Mouse (Mus musculus) cerebellum, adult (tissue): ENCODE measurements around the gene Ubiad1.

ENCODE experiments used
- ATAC-seq: cut with Nextera tagmentation; 2 replicates; pipeline ENCODE4 v1.9.2; 2017; ENCODE audit warnings: mild to moderate bottlenecking, moderate library complexity, mixed read lengths; ENCODE audit not compliant: insufficient number of reproducible peaks, low FRiP score, low TSS enrichment

The Ubiad1 gene

GRCm38 (mm10) chr4:148455477-148456025, 11.0 kb upstream of the Ubiad1 start:
- ATAC-seq = no peak

- no peak for ATAC-seq
Observed at GRCm38 (mm10) chr4:148453707-148454106, 9.1 kb upstream of the Ubiad1 start.

DNA sequence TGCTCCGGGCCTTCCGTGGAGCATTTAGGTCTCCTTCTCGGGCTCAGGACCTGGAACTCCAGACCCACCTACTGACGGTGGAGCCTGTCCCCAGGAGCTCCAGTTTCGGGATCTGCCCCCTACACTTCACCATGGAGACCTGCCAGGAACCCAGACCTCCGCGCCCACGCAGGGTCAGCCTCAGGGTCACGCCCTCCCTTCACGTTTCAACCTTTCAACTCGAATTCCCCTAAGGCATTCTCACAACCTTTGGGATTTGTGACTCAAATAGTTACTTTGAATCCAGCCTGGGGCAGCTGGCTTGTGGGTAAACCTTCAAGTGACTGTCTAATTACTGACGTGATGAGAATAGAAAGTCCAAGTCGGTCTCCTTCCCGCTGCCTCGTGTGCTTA, 4.3 kb upstream of the Ubiad1 start:
- no peak for ATAC-seq

GRCm38 (mm10) chr4:148448179-148448852, 3.7 kb upstream of the Ubiad1 start, which contains the start of gene Mtor:
Gene Mtor (plus strand): TSS chr4:148448611.
- ATAC-seq = peak; percentile 99

GRCm38 (mm10) chr4:148442598-148442997, 2.0 kb downstream of the Ubiad1 start:
- no peak for ATAC-seq

GRCm38 (mm10) chr4:148441931-148442330, 2.6 kb downstream of the Ubiad1 start:
- ATAC-seq = no peak

GRCm38 (mm10) chr4:148435657-148436330, 8.8 kb downstream of the Ubiad1 start:
- peak; percentile 69; the same call in 1 of the 2 replicates for ATAC-seq

DNA sequence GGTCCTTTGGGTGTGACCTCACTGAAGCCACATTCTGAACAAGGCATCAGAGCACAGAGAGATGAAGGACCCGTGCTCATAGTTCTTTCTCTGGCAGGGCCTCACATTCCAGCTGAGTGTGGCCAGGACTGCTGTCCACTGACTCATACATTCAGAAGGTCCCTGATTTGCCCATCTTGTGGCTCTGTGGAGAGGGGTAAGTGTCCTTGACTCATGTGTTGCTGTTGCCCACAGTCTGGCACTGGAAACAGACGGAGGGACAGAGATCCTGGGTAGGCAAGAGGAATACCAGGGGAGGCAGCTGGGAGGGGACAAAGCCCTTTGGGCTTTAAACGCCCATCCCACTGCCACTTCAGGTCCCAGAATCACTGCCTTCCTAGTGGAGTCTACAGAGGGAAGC, 9.5 kb downstream of the Ubiad1 start:
- ATAC-seq = no peak

DNA sequence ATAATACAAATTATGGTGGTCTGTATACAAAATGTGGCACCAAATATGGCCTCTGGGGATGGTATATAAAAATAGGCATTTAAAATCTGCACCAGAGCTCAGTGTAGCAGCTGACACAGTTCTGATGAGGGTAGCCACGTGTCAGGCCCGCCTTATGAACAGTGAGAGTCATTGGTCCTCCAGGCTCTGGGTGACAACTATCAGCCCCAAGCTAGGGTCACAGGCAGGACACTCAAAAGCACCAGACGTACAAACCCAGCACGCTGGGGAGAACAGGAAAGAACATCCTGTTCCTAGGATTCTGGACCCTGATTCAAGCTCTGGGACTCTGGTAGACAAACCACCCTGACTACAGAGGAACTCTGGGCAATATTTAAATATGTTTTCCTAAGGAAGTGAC, 10.0 kb downstream of the Ubiad1 start:
- no peak for ATAC-seq

DNA sequence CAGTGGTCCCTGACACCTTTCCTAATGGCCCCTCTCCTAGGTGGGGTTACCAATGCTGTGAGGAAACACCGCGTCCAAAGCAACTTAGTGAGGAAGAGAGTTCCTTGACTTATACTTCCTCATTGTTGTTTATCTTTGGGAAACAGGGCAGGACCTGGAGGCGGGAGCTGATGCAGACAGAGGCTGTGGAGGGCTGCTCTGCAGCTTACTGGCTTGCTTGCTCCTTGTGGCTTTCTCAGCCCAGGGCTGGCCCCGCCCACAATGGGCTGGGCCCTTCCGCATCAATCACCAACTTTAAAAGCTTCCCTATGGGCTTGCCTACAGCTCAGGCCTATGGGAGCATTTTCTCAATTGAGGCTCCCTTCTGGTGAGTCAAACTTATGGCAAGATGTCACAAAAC, 10.8 kb downstream of the Ubiad1 start:
- no peak for ATAC-seq

DNA sequence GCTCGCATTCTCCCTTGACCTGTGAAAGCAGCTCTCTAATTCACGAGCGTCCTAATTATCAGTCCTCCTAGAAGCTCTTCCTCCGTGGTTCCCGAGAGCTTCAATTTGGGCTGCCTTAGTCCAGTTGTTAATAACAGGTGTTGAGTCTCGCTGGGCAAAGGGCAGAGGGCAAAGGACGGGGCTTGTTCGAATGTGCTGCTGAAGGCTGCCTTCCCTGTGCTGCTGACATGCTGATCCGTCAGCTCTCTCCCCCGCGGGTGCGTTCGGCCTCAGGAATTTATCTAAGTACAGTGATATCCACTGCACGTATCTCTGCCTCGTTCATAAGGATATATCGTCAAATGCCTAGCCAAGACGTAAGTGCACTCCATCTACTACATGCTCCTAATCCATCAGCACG, 11.2 kb downstream of the Ubiad1 start:
- no peak for ATAC-seq

GRCm38 (mm10) chr4:148432488-148432887, 12.1 kb downstream of the Ubiad1 start:
- no peak for ATAC-seq

DNA sequence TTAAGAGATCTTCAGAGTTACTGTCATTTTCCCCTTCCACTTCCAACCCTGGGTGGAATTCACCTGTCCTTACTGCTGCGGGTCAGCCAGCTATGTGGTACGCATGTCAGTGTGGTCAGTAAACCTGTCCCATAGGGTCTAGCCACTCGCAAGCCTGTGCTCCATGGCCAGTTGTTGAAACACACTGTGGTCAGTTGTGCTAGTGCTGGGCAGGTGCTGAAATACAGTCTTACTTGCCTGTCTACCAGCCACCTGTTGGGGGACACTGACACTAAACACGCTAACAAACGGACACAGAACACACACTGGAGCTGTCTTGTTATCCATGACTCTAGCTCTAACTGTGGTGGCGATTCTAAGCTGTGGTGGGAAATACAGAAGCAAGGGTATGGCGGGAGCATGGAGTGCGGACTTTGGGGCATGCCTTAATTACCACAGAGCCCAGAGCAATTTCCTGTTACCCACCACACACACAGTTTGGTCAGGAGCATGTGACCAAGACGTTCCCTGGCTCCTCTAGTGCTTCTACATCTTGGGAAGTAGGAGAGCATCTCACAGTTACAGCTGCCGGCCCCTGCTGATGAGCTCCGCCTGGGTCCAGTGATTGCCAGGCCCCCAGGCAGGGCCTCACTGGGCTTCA, 13.6 kb downstream of the Ubiad1 start:
- no peak for ATAC-seq

GRCm38 (mm10) chr4:148429686-148430085, 14.9 kb downstream of the Ubiad1 start:
- ATAC-seq = peak; percentile 46

DNA sequence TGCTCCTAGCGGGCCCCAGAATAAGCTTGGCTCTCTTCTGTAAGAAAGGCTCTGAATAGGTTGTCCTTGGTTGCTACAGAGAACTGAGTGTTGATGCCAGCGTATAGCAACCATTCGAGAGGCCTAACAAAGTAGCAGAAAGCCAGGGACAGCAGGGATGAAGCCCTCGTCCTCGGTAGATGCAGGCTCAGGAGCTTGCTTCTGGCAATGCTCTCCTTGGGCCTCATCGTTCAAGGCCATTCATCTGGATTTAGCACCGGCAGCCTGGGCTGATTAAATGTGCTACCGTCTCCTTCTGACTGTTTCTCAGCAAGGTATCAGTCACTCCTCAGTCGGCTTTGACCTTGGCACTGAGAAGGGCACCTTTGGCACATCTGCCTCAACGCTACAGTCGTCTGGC, 15.4 kb downstream of the Ubiad1 start:
- no peak for ATAC-seq

DNA sequence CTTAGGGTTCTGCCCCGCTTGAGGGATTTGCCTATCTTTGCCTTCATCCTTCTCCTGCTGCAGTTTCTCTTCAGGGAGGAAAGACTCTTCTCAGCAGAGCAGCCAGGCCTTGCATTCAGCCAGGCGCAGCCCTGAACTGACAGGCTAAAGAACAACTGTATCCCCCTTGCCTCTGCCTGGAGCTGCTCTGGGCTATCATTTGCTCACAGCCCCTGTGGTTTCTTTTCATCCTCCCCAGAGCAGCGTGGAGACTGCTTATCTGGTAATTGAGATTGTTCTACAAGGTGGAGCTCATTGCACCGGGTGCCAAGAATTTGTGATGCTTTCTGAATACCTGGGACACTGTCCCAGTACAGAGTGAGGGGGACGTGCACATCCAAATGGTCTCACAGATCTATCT, 16.0 kb downstream of the Ubiad1 start:
- no peak for ATAC-seq

- ATAC-seq = no peak
Observed at GRCm38 (mm10) chr4:148426950-148427850, 17.4 kb downstream of the Ubiad1 start.

- ATAC-seq = no peak
Observed at GRCm38 (mm10) chr4:148417559-148417958, 27.0 kb downstream of the Ubiad1 start.

- ATAC-seq = no peak
Observed at GRCm38 (mm10) chr4:148417074-148417526, 27.5 kb downstream of the Ubiad1 start.

GRCm38 (mm10) chr4:148415575-148415974, 29.0 kb downstream of the Ubiad1 start:
- ATAC-seq = no peak
